Mouse (Mus musculus): ENCODE data around the gene Fyn.

The Fyn gene

DNA sequence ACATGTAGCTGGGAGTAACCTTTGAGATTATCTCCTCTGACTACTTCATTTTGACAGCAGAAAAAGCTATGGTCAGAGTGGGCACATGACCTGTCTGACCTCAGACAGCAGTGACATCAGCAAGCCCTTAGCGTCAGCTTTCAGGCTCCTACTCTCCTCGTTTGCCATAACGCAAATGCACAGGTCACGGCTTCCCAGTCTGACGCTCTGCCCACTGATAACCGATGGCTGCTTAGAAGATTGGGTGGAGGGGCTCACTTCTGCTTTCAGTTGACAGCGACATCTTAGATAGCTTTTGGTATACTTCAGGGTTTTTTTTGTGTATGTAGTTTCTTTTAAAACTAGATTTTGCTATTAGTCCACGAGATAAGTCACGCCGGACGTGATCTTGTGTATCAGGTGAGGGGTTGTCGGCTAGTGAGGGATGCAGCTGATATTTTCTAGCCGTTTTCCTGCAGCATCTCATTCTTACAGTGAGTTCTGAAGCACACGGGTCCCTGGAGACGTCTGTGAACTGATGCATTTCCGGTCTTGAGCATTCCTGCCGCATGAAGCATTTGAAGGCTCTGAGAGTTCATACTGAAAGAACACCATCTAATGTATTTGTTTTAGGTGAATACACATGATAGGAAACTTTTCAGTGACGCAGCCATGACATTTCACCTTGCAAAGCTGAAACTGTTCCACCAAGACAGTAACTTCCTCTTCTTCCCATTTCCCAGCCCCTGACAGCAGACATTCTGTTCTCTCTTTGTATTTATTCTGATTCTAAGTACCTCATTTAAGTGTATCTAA is 44.4 kb downstream of the Fyn start:
- no peak for DNase-seq (ENCODE audit: low spot score)

GRCm38 (mm10) chr10:39414068-39414467 is 45.4 kb downstream of the Fyn start:
- no peak for DNase-seq (ENCODE audit: low spot score)

GRCm38 (mm10) chr10:39415586-39415985 is 46.9 kb downstream of the Fyn start:
- DNase-seq (ENCODE audit: low spot score): no peak

GRCm38 (mm10) chr10:39417611-39418010 is 49.0 kb downstream of the Fyn start:
- DNase-seq (ENCODE audit: low spot score): no peak

DNA sequence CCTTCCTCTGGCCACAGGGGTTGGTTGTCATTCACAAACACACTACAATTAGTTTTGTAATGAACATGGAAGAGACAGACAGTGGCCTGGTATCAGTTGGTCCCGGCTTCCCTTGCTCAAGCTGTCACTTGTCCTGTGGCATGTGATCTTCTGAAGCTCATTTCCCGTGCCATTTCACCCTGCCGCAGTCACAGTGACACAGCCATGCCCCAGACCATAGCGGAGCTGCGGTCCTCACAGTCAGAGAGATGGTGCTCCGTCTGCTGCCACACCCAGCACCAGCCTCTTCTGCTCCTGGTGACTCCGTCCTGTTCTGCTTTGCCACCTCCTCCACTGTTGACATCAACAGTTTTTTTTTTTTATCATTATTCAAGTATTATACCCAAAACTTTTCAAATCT is 49.7 kb downstream of the Fyn start:
- DNase-seq (ENCODE audit: low spot score): no peak

- no peak for DNase-seq (ENCODE audit: low spot score)
Measured at GRCm38 (mm10) chr10:39420842-39421617, 52.4 kb downstream of the Fyn start.

GRCm38 (mm10) chr10:39421772-39422171 is 53.1 kb downstream of the Fyn start:
- DNase-seq (ENCODE audit: low spot score): no peak

DNA sequence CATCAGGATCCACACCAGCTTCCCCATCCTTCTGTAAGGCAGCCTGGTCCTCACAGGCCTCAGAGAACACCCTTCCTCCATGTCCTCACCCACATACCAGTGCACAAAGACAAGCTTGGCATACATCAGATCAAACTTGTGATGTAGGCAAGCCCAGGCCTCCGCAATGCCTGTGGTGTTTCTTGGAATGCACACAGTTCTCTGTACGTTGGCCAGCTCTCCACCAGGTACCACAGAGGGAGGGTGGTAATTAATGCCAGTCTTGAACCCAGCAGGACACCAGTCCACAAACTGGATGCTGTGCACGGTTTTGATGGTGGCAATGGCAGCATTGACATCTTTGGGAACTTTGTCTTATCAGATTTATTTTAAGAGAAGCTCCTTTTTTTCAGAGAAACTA is 56.0 kb downstream of the Fyn start:
- no peak for DNase-seq (ENCODE audit: low spot score)

DNA sequence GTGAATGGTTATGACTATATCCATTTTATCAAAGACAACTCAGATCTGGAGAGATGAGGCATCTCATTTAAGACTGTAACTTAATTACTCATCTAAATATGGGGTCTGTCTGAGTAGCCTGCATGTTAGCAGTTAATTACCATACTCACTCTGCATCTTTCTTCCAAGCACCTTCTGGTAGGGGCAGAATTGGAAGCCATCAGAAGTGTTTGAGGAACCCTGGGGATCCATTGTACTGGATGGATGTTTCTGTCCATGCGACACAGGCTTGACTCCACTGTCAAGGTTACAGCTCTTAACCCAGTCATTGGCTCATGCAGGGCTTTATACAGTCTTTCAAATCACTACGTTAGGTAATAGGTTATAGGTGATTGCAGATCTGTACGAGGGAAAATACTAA is 57.4 kb downstream of the Fyn start:
- no peak for DNase-seq (ENCODE audit: low spot score)

GRCm38 (mm10) chr10:39426833-39427490 is 58.3 kb downstream of the Fyn start:
- no peak for DNase-seq (ENCODE audit: low spot score)

GRCm38 (mm10) chr10:39429661-39430060 is 61.0 kb downstream of the Fyn start:
- no peak for DNase-seq (ENCODE audit: low spot score)

GRCm38 (mm10) chr10:39430074-39430764 is 61.6 kb downstream of the Fyn start:
- DNase-seq (ENCODE audit: low spot score): no peak

DNA sequence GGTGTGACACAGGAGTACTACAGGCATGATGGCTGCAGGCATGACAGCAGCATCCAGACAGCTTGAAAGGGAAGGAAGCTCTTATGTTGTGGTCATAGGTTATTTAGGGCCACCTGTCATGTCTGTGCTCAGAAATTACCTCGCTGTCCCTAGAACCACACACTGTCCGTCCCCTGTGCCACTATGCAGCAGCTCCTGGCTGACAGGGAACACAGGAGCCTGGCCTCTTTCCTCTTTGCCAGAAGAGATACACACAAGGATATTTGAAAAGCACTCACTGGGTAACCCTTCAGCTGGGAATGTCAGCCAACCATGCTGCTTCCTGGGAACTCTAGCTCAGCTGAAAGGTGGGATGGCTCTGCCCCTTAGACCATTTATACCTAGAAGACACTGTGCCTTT is 62.6 kb downstream of the Fyn start:
- no peak for DNase-seq (ENCODE audit: low spot score)

DNA sequence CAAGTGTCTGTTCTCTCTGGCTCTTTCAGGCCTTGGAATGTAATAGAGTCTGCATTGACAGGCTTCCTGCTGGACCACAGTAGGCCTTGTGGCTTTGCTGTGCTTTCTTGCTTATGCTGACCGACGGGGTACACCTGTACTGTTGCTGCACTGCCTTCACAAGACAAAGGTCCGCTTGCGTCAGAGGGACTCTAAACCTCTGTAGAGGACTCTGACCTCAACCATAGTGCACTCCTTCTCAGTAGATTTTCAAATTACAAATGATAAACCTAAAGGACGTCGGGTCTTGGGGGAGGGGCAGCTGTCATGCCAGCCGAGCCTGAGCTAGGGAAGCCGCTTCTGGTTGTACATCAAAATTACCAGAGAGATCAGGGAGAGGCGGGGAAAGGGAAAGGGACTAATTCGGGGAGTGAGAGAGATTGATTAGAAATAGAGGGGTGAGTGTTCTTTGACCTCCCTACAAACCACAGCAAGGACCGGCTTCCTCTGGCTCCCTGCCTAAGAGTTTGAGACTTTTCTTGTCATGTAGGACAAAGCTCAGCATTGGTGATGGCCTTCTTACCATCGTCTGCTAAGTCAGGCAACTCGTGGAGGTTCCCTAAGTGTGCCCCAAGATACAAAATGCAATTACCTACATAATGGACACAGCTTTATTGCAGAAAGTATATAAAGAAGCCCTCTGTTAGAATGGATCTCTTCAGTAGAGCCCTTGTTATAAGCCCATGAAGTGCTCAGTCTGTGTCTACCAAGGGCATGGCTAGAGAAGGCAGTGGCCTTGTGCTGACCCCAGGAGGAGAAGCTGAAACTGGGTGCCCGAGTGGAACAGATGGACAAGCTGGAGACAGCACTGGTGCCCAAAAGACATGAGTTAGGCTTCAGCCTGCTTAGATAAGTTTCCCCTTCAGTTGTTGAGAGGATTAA is 64.3 kb downstream of the Fyn start:
- no peak for DNase-seq (ENCODE audit: low spot score)

DNA sequence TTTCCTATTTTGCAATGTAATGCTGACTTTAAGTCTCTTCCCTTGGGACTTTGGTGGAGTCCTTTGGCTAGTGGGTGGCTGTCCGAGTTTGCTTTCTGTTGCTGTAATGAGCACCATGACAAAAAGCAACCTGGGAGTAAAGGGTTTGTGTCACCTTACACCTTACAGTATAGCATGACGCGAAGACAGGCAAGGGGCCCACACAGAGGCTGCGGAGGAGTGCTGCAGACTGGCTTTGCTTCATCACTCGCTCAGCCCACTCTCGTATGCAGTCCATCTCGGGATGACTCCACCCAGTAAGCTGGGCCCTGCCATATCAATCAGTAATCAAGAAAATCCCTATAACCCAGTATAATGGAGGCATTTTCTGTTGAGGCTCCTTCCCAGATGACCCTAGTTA is 65.2 kb downstream of the Fyn start:
- DNase-seq (ENCODE audit: low spot score): no peak

DNA sequence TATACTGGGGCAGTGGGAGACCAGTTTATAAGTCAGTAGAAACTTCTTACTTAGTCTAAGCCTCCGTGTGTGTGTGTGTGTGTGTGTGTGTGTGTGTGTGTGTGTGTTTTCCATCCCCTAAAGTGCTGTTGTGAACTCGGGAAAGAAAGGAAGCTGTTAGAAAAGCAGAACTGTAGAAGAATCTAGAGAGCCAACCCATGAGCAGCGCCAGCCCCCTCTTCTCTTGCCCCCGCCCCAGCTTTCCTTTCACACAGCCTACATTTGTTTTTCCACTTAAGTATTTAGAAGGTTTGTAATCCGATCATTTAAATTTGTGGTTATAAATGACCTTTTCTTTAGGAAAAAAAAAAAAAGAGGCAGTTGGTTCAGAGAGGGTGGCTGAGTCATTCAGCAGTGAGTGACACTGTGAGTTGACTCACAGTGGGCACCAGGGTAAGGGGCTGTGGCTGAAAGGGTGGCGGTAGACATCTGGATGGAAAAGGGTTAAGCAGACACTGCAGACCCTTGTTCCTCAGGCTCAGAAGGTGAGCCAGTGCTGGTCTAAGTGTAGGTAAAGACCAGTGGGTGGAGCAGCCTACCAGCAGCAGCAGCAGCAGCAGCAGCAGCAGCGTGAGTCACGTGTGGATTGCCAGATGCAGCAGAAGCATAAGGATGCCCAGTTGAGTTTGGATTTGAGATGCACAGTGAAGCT is 66.2 kb downstream of the Fyn start:
- no peak for DNase-seq (ENCODE audit: low spot score)

GRCm38 (mm10) chr10:39438905-39439304 is 70.2 kb downstream of the Fyn start:
- no peak for DNase-seq (ENCODE audit: low spot score)

GRCm38 (mm10) chr10:39440506-39440905 is 71.9 kb downstream of the Fyn start:
- DNase-seq (ENCODE audit: low spot score): no peak

DNA sequence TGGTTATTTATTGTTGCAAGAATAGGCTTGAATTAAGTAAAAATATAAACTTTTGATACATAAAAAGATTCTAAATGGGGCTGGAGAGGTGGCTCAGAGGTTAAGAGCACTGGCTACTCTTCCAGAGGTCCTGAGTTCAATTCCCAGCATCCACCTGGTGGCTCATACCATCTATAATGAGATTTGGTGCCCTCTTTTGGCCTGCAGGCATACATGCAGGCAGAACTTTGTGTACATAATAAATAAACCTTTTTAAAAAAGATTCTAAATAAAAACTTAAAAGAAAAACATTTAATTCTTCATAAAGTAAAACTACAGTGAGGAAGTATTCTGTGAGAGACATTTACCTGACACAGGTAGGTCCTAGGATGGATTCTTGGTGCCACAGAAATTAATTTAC is 73.0 kb downstream of the Fyn start:
- DNase-seq (ENCODE audit: low spot score): no peak

DNA sequence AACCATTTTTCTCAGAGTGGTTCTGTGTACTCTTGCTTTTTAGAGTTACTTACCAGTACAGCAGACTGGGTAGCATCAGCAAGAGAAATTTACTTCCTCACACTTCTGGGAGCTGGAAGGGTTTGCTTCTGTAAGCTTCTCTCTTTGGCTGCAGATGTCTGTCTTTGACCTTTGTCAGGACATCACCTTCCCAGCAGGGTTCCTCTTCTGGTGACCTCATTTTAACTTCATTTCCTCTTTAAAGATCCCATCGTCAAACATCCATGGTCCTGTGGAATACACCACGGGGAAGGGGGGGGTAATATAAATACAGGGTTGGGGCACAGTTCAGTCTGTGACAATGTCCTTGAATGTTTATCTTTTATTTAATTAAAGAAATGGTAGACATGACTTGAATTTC is 74.5 kb downstream of the Fyn start:
- no peak for DNase-seq (ENCODE audit: low spot score)

DNA sequence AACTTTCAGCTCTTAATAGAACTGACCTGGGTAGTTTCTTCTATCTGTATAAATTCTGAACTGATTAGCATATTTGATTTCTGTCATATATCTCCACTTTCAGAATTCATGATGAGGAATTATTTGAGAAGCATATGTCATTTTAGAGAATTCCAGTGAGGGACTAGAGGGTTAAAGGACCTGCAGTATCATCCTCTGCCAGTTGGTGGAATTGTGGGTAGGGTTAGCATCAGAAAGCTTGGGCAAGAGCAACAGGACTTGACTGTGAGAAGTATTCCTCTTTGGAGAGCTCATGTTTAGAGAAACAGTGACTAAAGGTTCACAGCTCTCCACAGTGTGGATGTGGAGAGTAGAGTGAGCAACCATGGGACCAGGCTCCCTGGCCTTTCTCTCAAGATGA is 75.3 kb downstream of the Fyn start:
- DNase-seq (ENCODE audit: low spot score): no peak
